Mouse (Mus musculus): ENCODE measurements around the gene Tmem63c. TPM values are rescaled to one million over a fixed set of nuclear protein-coding genes. Genes with fewer than 3 reads are reported as not detected.

The Tmem63c gene
- polyA plus RNA-seq, 1 experiment from 2014 or later, result 0.14 TPM

DNA sequence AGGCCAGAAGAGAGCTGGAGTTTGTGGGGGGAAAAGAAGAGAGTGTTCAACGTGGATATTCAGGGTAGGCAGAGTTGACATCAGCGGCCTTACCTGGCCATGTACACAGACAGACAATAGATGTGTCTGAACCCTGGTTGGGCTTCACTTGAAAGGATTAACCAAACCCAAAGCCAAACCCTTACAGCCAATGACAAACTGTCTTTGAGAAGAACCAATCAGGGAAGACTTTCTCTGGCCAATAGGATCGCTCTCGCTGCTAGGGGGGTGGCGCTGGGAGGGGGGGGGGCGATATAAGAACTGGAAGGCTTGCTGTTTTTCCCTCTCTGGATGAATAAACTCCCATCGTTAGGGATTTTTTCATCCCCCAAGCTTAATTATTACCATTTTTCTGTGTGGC is 66.1 kb downstream of the Tmem63c start:
- H3K36me3 ChIP-seq, result no peaks in the 10 kb centered on the region
- no peaks in the 10 kb centered on the region for H3K9me3 ChIP-seq (replicated peaks)
- 62% methylated on average over 7 of the region's 7 CpGs for WGBS
- no peak overlapping the region for H3K27ac ChIP-seq (replicated peaks)
- H3K4me3 ChIP-seq, result no peak overlapping the region
- H3K27me3 ChIP-seq (ENCODE audit: low read depth, poor library complexity, severe bottlenecking), result no peaks in the 10 kb centered on the region
- DNase-seq (ENCODE audit: low spot score), result no peak
- no peaks in the 10 kb centered on the region for H3K4me1 ChIP-seq

DNA sequence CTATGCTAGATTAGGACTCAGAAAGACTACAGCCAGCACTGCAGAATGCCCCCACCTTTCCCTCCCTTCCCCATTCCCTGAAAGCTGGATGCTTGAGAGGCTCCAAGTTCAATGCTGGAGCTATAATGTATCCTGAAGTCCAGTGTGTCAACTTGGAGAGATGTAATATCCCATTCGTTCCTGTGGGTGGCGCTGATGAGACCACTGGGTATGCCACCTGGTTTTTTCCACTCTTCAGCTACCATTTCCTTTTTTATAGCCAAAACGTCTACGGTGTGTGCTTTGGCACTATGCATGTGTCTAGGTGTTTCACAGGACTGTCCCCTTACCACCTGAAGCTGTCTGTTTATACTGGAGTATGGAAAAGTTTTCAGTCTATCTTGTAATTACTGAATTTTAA is 67.2 kb downstream of the Tmem63c start:
- no peak overlapping the region for H3K4me3 ChIP-seq
- no peaks in the 10 kb centered on the region for H3K27me3 ChIP-seq (ENCODE audit: low read depth, poor library complexity, severe bottlenecking)
- WGBS, result 44% methylated on average over 4 of the region's 4 CpGs
- no peaks in the 10 kb centered on the region for H3K9me3 ChIP-seq (replicated peaks)
- no peak for DNase-seq (ENCODE audit: low spot score)
- no peak overlapping the region for H3K27ac ChIP-seq (replicated peaks)
- no peaks in the 10 kb centered on the region for H3K36me3 ChIP-seq
- H3K4me1 ChIP-seq, result no peaks in the 10 kb centered on the region

DNA sequence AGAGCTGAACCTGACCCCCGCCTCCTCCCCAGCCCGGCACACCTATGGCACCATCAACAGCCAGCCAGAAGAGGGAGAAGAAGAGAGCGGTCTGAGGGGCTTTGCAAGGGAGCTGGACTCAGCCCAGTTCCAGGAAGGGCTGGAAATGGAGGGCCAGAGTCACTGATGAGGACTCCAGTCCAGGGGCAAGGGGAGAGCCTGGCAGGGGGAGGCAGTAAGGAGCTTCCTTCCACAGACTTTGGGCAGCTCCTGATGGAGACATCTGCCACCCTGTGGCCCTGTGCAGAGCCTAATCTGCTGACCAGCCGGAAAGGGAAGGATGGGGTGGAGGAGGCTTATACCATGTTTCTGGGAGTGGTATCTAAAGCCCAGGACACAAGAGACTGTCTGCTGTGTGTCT is 68.1 kb downstream of the Tmem63c start:
- 77% methylated on average over 4 of the region's 4 CpGs for WGBS
- Histone ChIP-seq H3K4me1 (no peaks in the 10 kb centered on the region), H3K36me3 (no peaks in the 10 kb centered on the region), H3K27me3 (ENCODE audit: low read depth, poor library complexity, severe bottlenecking) (no peaks in the 10 kb centered on the region), H3K27ac (replicated peaks) (no peak overlapping the region), H3K9me3 (replicated peaks) (no peaks in the 10 kb centered on the region), H3K4me3 (no peak overlapping the region)
- no peak for DNase-seq (ENCODE audit: low spot score)

DNA sequence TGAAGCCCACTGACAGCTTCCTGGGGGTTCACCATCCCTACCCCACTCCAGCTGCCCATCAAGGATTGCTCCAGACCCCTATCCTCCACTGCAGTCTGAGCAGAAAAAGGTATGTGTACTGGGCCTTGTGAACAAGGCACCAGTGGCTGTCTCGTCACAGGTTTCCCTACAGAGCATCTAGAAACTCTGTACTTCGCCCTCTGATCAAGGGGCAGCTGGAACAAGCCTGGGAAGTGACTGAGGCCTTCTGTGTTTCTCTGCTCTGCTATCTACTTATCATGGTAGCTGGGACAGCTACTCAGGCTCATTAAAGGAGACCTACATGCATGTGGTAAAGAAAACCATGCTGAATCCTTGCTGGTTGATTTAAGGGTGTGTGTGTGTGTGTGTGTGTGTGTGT is 68.6 kb downstream of the Tmem63c start:
- Histone ChIP-seq H3K27ac (replicated peaks) (no peak overlapping the region), H3K27me3 (ENCODE audit: low read depth, poor library complexity, severe bottlenecking) (no peaks in the 10 kb centered on the region), H3K9me3 (replicated peaks) (no peaks in the 10 kb centered on the region), H3K36me3 (no peaks in the 10 kb centered on the region), H3K4me1 (no peaks in the 10 kb centered on the region), H3K4me3 (no peak overlapping the region)
- no peak for DNase-seq (ENCODE audit: low spot score)
- 81% methylated on average over 2 of the region's 2 CpGs for WGBS

DNA sequence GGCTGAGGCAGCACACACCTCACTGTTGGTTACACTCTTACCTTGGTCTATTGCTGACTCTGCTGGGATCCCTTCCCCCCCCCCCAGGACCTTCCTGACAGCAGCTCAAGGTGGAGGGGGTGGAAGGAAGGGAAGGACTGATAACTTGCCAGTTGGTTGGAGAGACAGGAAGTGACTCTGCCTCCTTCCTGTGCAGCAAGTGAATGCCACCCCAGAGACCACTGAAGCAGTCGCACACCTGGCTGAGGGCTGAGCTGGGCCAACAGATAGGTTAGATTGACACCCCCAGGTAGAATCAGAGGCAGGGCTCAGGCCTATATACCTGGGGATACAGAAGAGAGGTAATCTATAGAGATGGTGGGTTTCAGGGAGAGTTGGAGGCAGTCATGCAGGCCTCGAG is 70.8 kb downstream of the Tmem63c start:
- 85% methylated on average over 2 of the region's 2 CpGs for WGBS
- no peak for DNase-seq (ENCODE audit: low spot score)
- H3K27ac ChIP-seq (replicated peaks), result no peak overlapping the region
- H3K27me3 ChIP-seq (ENCODE audit: low read depth, poor library complexity, severe bottlenecking), result no peaks in the 10 kb centered on the region
- no peaks in the 10 kb centered on the region for H3K9me3 ChIP-seq (replicated peaks)
- H3K4me1 ChIP-seq, result no peaks in the 10 kb centered on the region
- no peaks in the 10 kb centered on the region for H3K36me3 ChIP-seq
- H3K4me3 ChIP-seq, result no peak overlapping the region

DNA sequence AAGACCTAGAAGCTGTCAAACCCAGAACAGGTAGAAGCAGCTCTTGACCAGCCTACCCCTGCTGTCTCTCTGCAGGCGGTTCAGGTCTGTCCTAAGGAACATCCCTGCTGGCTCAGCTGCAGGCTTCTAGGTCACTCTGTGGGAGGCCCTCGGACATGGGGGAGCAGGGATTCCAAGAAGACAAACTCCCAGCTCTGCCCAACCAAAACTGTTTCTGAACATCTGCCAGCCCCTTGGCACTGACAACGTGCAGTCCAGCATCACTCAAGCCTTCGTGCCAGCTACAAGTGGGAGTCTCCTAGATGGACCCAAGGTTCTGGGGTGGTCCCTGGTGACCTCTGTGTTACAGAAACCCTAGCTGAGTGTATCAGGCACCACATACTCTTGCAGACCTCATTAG is 72.1 kb downstream of the Tmem63c start:
- no peaks in the 10 kb centered on the region for H3K27me3 ChIP-seq (ENCODE audit: low read depth, poor library complexity, severe bottlenecking)
- no peak overlapping the region for H3K27ac ChIP-seq (replicated peaks)
- no peaks in the 10 kb centered on the region for H3K36me3 ChIP-seq
- H3K4me3 ChIP-seq, result no peak overlapping the region
- DNase-seq (ENCODE audit: low spot score), result no peak
- no peaks in the 10 kb centered on the region for H3K4me1 ChIP-seq
- H3K9me3 ChIP-seq (replicated peaks), result no peaks in the 10 kb centered on the region
- 79% methylated on average over 4 of the region's 4 CpGs for WGBS

DNA sequence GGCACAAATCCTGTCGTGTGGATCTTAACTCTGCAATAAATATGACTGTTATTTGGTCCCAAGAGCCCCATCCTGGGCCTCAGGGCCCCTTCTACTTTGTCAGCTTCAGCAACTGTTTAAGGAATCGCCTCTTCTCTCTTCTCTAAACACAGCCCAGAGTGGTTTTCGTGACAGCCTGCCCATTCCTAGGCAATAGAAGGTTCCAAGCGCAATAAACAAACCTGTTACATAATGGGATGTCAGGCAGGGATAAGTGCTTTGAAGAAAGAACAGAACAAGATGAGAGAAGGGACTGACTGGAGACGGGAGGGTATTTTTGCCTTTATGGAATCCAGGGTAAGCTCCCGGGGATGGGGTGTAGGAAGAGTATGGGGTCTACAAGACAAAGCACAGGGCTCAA is 72.5 kb downstream of the Tmem63c start:
- no peaks in the 10 kb centered on the region for H3K4me1 ChIP-seq
- 75% methylated on average over 6 of the region's 6 CpGs for WGBS

DNA sequence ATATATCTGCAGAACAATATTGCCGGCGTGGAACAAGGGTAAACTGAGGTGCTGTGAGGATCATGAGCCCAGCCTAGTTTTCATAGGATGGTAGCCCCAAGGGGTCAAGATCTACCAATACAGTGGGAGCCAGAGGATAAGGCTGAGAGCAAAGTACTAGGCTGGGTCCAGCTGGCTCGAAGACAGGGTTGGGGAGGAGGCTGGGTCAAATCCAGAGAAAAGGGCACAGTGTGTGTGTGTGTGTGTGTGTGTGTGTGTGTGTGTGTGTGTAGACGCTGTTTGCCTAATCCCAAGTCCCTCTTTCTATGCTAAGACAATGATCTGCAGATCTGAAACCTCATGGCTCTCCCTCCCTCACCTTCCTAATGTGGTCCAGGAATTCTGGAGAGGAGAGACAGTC is 79.2 kb downstream of the Tmem63c start:
- Histone ChIP-seq H3K27ac (replicated peaks) (no peak overlapping the region), H3K27me3 (ENCODE audit: low read depth, poor library complexity, severe bottlenecking) (peaks cover 45% of the 10 kb centered on the region), H3K36me3 (no peaks in the 10 kb centered on the region), H3K9me3 (replicated peaks) (no peaks in the 10 kb centered on the region), H3K4me1 (peaks cover 13% of the 10 kb centered on the region), H3K4me3 (no peak overlapping the region)
- WGBS, result 74% methylated on average over 4 of the region's 4 CpGs
- DNase-seq (ENCODE audit: low spot score), result no peak

More for the DNA sequence above, 72.5 kb downstream of the Tmem63c start:
- Histone ChIP-seq H3K4me3 (no peak overlapping the region), H3K27ac (replicated peaks) (no peak overlapping the region), H3K9me3 (replicated peaks) (no peaks in the 10 kb centered on the region), H3K36me3 (no peaks in the 10 kb centered on the region), H3K27me3 (ENCODE audit: low read depth, poor library complexity, severe bottlenecking) (no peaks in the 10 kb centered on the region)
- DNase-seq (ENCODE audit: low spot score), result no peak

DNA sequence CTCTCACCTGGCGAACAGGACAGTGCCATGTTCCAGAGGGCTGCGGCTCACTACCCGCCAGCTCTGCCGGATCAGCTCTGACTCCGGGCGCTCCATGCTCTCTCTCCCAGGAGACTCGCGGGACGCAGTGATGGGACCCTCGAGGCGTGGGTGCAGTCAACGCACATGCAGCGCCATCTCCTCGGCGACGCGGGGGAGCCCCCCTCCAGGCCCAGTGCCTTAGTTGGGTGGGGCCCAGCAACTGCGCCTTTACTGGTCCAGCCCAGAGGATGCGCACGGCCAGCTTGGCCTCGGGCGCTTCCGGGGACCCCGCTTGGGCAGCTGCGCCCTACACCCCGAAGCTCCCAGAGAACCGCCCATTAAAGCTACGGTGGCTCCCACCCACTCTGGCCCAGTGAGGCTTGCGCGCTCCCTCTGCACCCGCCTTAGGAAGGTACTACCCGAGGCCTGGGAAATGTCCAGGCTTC is 81.1 kb downstream of the Tmem63c start, which contains the start of gene Ngb:
TSS of gene Ngb (minus strand) at position 375 of the 467 bp plus-strand sequence.
- H3K4me1 ChIP-seq, result peaks cover 13% of the 10 kb centered on the region
- 4% methylated on average over 32 of the region's 32 CpGs for WGBS
- no peak within 1 kb of the TSS; the same call in 1 of the 2 replicates for H3K27ac ChIP-seq (replicated peaks)
- H3K9me3 ChIP-seq (replicated peaks), result no peaks in the 10 kb centered on the region
- H3K36me3 ChIP-seq, result no peaks in the 10 kb centered on the region
- H3K4me3 ChIP-seq, result peak within 1 kb of the TSS; percentile 49
- peak; percentile 15 for DNase-seq (ENCODE audit: low spot score)
- H3K27me3 ChIP-seq (ENCODE audit: low read depth, poor library complexity, severe bottlenecking), result peaks cover 45% of the 10 kb centered on the region

DNA sequence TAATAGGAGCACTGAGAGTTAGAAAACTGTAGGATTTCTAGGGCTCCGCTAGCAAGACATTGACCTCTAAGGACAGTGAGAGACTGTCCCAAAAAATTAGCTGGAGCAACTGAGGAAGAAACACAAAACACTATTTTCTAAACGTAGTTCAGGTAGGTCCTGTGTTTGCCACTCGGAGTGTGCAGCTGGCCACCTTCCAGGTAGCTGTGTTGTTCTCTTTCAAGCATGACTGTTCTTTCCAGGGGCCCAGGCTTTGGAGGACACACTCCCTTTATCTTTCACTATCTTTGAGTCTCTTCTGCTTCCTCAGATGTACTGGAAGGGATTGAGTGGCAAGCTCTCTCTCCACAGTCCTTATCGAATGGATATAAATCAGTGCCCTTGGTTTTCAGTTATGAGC is 82.3 kb downstream of the Tmem63c start:
- Histone ChIP-seq H3K36me3 (peaks cover 4% of the 10 kb centered on the region), H3K4me1 (peaks cover 13% of the 10 kb centered on the region), H3K27ac (replicated peaks) (no peak overlapping the region), H3K9me3 (replicated peaks) (no peaks in the 10 kb centered on the region), H3K4me3 (no peak overlapping the region), H3K27me3 (ENCODE audit: low read depth, poor library complexity, severe bottlenecking) (peaks cover 45% of the 10 kb centered on the region)
- no peak for DNase-seq (ENCODE audit: low spot score)
- 94% methylated on average over 4 of the region's 4 CpGs for WGBS

DNA sequence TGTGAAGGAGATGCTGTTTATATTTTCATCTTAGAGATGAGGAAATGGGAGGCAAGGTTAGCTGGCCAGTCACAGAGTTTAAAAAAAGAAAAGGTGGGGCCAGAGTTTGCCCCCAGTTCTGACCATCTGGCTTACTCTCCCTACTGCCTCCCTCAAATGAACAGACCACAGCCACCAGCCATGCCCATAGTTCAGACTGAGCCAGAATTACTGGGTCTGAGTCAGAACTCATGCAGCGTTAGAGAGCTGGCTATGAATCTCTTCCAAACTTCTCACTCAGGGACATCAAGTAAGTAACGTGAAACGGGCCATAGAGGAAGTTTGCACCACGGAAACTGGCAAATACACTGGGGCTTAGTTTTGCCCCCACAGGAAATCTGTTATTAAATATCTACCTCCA is 83.7 kb downstream of the Tmem63c start:
- Histone ChIP-seq H3K4me1 (peaks cover 13% of the 10 kb centered on the region), H3K4me3 (no peak overlapping the region), H3K27me3 (ENCODE audit: low read depth, poor library complexity, severe bottlenecking) (peaks cover 43% of the 10 kb centered on the region), H3K27ac (replicated peaks) (no peak overlapping the region), H3K9me3 (replicated peaks) (no peaks in the 10 kb centered on the region), H3K36me3 (peaks cover 18% of the 10 kb centered on the region)
- WGBS, result 91% methylated on average over 4 of the region's 4 CpGs
- DNase-seq (ENCODE audit: low spot score), result no peak

DNA sequence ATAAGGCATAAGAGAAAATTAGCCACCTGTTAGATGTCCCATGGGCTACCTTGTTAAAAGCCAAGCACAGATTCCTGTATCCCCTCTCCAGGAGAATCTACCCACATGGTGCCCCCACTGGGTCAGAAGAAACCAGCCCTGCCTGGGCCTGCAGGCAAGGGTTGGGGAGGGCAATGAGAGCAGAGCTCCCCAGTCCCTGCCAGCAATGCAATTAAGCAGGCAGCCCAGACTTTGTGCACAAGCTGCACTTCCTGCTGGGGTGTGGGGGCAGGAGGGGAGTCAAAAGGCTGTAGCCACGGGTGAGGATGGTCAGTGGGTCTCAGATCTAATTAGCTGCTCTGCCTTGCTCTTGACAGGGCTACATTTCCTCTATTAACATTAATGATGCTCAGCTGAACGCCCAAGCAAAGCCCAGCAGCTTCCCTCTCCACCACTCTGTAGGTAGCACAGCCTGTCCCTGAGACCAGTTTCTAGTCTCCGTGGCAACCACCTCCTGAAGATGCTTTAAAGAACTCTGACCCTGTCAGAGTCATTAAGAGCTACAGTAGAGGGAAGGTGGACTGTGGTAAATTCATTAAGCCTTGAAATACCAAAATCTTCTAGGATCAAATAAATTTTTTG is 86.3 kb downstream of the Tmem63c start:
- Histone ChIP-seq H3K27me3 (ENCODE audit: low read depth, poor library complexity, severe bottlenecking) (peaks cover 16% of the 10 kb centered on the region), H3K4me3 (no peak overlapping the region), H3K9me3 (replicated peaks) (no peaks in the 10 kb centered on the region), H3K27ac (replicated peaks) (no peak overlapping the region), H3K4me1 (peaks cover 1% of the 10 kb centered on the region), H3K36me3 (peaks cover 41% of the 10 kb centered on the region)
- 45% methylated on average over 3 of the region's 3 CpGs for WGBS
- no peak for DNase-seq (ENCODE audit: low spot score)

DNA sequence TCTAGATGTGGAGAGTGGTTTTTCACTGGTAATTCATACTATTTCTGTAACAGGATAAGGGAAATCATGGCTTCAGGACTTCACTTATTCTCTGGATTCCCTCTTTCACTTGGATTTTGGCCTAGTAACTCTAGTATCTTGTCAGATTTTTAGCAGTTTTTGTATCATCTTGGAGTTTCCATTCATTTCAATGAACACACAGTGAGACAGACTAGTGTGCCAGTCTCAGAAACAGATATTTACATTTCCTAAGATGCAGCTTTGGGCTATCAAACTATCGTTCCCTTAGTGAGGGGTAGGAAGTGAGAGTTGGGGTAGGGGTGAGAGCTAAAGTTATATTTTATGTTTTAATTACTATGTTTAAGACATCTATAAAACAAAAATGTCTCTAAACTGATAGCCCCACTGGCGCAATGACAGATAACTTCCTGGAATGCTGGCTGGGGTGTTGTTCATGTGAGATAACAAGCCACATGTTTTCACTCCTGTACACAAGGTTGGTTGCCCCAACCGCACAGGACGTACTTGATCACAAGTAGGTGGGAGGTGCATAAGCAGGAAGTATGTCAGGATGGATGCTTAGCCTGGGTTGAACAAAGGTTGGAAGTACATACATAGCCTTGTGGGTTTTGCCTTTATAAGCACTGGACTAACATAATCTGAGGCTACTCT is 100.9 kb downstream of the Tmem63c start:
- WGBS, result 94% methylated on average over 4 of the region's 4 CpGs
- H3K4me1 ChIP-seq, result no peaks in the 10 kb centered on the region

More for the DNA sequence above, 100.9 kb downstream of the Tmem63c start:
- Histone ChIP-seq H3K4me3 (no peak overlapping the region), H3K36me3 (peaks cover 60% of the 10 kb centered on the region), H3K27ac (replicated peaks) (no peak overlapping the region), H3K27me3 (ENCODE audit: low read depth, poor library complexity, severe bottlenecking) (no peaks in the 10 kb centered on the region), H3K9me3 (replicated peaks) (no peaks in the 10 kb centered on the region)
- DNase-seq (ENCODE audit: low spot score), result no peak

Measured in midbrain, embryonic 10.5 days (tissue).